Mouse (Mus musculus) heart, adult 2 months (tissue): ENCODE results near the gene Scgb3a1.

Source experiments
- CTCF ChIP-seq: fragments of 200-600 bp; IDR thresholded peaks from 2 replicates; pipeline ENCODE4 v1.8.1; 2022; ENCODE audit warnings: antibody characterized with exemption, mild to moderate bottlenecking, moderate library complexity
- EP300 ChIP-seq: fragments of 200-500 bp; IDR thresholded peaks from 2 replicates; pipeline ENCODE4 v1.6.1; 2011; ENCODE audit warnings: low read depth, low read length, control low read depth; ENCODE audit not compliant: insufficient read depth

DNA sequence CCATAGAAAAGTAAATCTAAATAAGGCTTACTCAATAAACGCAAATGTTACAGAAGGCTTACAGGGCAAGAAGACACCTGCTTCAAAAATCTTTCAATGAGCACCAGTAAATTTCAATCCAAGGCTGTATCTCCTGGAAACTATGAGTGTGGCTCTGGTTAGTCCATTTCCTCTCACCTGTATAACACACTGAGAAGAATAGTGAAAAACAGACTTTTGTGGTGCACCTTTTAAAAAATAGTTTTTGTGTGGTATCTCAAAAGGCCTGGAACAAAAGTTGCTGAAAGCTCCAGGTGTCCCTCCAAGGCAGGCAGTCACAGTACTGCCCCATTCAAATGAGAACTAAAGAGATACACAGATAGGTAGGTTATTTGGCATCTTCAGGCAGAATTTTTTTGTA, 35.7 kb downstream of the Scgb3a1 start:
- TF ChIP-seq CTCF (no peak), EP300 (no peak)
